Mouse (Mus musculus) left cerebral cortex, adult 9 months (tissue): ENCODE measurements around the gene Cyp21a1.
"Not testable (repeated sequence)": the region's sequence is repeated elsewhere in the genome, so short reads cannot be mapped to it uniquely, and the experiment has no call there.

Experiments
- DNase-seq, 2 experiments: peaks; one replicate each; pipeline ENCODE4 v3.0.0; 2022; ENCODE audit warnings: low spot score in 2 of 2

Gene Cyp21a1

DNA sequence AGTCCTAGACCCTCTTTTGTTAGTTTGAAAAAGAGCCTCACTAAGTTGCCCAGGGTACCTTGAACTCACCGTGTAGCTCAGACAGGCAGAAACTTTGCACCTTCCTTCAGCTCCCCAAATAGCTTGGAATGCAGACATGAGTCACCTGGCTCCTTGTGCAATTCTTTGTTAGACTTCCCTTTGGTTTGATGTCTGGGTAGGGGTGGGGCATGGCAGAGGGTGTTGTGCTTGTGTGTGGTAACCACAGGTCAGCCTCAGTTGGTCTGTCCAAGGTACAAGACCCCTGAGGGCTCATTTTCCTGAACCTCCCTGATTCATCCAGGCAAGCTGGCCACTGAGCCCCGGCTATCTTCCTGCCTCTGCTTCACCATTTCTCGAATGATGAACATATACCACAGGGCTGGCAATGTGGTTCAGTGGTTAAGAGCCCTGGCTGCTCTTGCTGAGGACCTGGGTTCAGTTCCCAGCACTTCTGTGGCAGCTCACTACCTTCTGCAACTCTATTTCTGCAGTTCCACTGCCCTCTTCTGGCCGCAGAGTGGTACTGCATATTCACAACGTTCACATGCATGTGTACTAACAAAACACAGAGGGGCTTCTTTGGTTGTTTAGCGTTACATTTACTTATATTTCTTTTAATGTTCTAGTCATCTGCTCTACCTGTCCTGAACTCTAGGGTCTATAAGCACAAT, 656 bp upstream of the Cyp21a1 start:
- DNase-seq = no peak

DNA sequence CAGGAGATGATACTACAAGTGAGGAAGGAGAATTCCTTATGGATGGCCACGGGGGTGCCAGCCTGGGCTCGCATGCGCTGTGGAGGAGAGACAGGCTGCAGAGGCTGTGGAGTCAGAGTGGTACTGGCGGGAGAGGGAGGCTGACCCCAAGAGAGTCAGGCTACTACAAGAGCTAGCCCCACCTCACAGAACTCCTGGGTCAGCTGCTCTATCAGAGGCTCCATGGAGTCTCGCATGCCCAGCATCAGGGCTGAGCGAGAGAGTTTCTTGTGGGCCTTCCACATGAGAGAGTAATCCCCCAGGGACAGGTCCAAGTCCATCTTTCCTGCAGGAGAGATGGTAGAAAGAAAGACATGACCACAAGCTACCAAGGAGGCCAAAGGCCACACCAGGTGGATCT, 994 bp downstream of the Cyp21a1 start:
- DNase-seq = not testable (repeated sequence)

DNA sequence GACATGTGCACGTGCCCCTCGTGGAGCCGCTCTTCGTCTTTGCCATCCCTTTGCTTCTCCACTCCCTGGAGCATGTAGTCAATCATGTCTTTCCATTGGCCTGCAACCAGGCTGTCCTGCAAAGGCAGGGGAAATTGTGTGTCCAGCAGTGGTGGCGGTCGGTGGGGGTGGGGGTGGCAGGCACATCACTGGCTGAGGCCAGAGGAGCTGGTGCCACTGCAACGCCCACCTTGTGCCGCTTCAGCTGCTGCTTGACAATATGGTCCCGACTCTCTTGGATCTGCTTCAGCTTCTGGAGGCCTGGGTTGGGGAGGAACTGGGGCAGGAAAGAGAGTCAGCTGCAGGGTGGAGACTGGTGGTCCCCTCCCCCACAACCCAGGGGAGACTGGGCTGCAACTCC, 1.6 kb downstream of the Cyp21a1 start:
- DNase-seq = not testable (repeated sequence)

DNA sequence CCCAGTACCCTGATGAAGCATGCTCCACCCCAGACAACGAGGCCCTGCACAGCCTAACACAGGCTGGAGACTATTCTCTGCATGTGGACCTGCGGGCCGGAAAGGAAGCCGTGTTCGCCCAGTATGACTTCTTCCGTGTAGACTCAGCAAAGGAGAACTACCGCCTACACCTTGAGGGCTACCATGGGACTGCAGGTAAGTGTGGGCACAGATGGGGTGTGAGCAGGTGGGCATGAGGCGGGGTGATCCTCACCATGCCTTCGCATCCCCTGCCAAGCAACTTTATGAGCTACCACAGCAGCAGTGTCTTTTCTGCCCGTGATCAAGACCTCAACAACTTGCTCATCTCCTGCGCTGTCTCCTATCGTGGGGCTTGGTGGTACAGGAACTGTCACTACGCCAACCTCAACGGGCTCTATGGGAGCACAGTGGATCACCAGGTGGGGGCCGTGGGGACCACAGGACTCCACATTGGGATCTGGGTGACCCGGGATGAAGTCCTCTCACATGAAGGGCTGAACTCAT, 3.5 kb downstream of the Cyp21a1 start:
- not testable (repeated sequence) for DNase-seq

DNA sequence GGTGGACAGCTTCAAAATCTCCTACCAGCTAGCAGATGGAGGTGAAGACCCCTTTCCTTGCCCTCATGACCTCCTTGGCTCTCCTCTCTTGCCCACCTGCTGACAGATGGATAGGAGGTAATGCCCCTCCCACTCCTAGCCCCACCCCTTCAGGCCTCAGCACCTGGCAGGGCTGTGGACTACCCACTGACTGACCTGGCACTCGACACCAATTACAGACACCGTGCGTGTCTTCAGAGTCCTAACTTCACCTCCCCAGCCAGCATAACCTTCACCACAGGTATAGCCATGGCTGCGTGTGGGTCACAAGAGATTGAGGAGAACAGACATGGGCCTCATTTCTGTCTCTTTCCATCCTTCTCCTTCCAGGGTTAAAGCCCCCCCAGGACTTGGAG, 4.8 kb downstream of the Cyp21a1 start:
- DNase-seq = no peak

DNA sequence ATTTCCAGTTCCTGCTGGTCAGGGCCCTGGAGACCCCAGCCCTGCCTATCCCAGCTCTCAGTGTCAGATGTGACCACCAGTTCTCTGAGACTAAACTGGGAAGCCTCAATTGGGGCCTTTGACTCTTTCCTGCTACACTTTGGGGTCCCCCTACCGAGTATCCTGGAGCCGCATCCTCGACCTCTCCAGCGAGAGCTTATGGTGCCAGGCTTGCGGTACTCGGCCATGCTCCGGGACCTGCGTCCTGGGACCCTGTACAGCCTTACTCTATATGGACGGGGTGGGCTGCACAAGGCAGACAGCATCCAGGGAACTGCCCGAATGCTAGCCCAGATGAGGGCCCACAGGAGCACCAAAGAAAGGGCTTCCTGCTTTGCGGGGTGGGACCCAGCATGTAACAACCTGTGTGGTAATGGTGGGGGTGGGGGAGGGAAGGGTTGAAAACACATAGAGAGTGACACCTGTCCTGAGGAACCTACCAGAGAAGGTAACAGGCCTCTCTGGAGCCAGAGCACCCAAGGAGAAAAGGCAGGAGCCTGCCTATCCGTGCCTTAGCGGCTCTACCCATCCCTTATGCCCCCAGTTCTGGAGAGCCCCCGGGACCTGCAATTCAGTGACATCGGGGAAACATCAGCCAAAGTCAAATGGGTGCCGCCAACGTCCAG, 5.4 kb downstream of the Cyp21a1 start:
- DNase-seq = no peak

- DNase-seq = not testable (repeated sequence)
These were observed 6.3 kb downstream of the Cyp21a1 start for GRCm38 (mm10) chr17:34798071-34798470.

GRCm38 (mm10) chr17:34797211-34797995, 7.0 kb downstream of the Cyp21a1 start:
- not testable (repeated sequence) for DNase-seq

DNA sequence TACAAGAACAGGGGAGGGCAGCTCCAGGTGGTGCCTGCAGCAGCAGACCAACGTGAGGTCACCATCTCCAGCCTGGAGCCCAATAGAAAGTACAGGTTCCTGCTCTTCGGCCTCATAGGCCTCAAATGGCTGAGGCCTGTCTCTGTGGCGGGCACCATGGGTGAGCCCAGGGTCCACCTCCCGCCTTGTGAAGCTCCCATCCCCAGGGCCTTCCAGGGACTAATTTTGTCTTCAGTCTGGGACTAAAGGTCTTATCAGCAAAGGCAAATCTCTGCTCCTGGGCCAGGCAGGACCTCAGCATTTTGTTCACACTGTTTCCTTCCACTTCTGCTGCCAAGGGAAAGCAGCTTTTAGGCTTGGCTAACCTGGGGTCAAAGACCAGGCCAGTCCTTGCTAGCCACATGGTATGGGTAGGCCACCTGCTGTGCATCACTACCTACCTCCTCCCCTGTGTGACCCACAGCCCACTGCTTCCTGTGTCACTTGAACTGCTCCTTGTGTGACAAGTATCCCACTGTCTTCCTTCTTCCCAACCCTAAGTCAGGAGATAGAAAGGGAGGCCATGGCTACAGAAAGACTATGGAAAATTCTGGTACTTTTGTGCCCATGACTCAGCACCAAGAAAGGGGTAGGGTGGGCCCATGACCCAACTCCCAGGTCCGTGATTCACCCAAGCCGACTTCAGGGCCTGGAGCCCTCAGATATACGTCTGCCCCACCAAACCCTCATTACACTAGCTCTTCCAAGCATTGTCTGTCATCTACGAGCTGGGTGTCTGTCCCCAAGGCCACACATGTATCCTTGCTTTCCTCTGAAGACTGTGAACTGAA, 7.8 kb downstream of the Cyp21a1 start:
- no peak for DNase-seq

- peak in 1 of 2 experiments; percentile 34 for DNase-seq
These were observed 8.7 kb downstream of the Cyp21a1 start for GRCm38 (mm10) chr17:34795633-34796032.

GRCm38 (mm10) chr17:34795016-34795415, 9.3 kb downstream of the Cyp21a1 start:
- DNase-seq = no peak

DNA sequence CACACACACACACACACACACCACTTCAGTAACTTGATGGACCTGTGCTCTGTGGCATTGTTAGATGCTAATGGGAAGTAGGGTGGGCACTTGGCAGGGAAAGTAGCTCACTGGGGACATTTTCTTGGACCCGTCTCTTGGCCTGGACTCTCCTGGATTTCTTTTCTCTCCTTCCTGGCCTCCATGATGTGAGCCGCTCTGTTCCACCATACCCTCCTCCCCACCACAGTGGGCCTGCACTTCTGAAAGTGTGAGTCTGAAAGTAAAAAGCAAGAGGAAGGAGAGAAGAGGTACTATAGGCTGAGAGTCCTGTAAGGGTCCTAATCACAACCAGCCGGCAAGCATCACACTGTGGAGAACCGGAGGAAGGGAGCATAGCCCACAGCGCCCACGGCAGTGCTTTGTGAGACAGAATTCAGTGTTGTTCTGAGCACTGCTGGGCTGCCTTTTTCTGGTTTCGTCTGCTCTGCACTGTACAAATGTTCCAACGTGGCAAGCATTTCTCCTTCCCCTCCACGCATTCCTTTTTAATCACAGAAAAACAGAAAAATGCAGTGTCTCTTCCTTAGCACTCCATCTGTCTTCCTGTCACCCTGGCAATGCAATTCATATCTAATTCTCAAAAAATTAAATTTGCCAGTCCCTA, 26.6 kb downstream of the Cyp21a1 start:
- peak in 1 of 2 experiments; percentile 24 for DNase-seq

- DNase-seq = no peak
These were observed 42.9 kb downstream of the Cyp21a1 start for GRCm38 (mm10) chr17:34761471-34761870.
